Mouse (Mus musculus) G1E (cell line): ENCODE measurements around the gene Arl5c. TPM values are rescaled to one million over a fixed set of nuclear protein-coding genes. Genes with fewer than 3 reads are reported as not detected.

Experiments
- ATAC-seq: 2 replicates; pipeline ENCODE4 v1.8.0; 2016; ENCODE audit warnings: mild to moderate bottlenecking; ENCODE audit not compliant: insufficient number of reproducible peaks, poor library complexity, low FRiP score, severe bottlenecking; ENCODE audit errors: extremely low read depth
- DNase-seq: peaks from one replicate; pipeline ENCODE4 v3.0.0; 2012; ENCODE audit warnings: low spot score
- H3K27me3 ChIP-seq: 2 replicates; pipeline ENCODE4 v1.6.1; 2012; ENCODE audit warnings: mild to moderate bottlenecking, low read length, inconsistent platforms; ENCODE audit not compliant: insufficient read depth
- H3K36me3 ChIP-seq: replicated peaks from 2 replicates; pipeline ENCODE3; 2012; ENCODE audit warnings: mild to moderate bottlenecking, inconsistent platforms
- H3K4me1 ChIP-seq: 2 replicates; pipeline ENCODE4 v1.6.1; 2012; ENCODE audit warnings: low read depth, low read length, inconsistent platforms, mixed read lengths; ENCODE audit not compliant: insufficient read depth
- H3K4me3 ChIP-seq: 2 replicates; pipeline ENCODE4 v1.5.1; 2012; ENCODE audit warnings: low read depth, mild to moderate bottlenecking, inconsistent platforms, low read length, moderate library complexity, mixed read lengths
- H3K9me3 ChIP-seq: replicated peaks from 2 replicates; pipeline ENCODE4 v1.6.1; 2012; ENCODE audit warnings: inconsistent platforms
- CTCF ChIP-seq: IDR thresholded peaks from 2 replicates; pipeline ENCODE4 v1.5.1; 2012; ENCODE audit warnings: low read depth, low read length, inconsistent platforms, mixed read lengths
- GATA1 ChIP-seq: IDR thresholded peaks from 2 replicates; pipeline ENCODE4 v1.6.1; 2012; ENCODE audit warnings: borderline replicate concordance, low read length, inconsistent platforms, mixed read lengths
- GATA2 ChIP-seq: IDR thresholded peaks from 2 replicates; pipeline ENCODE4 v1.6.1; 2012; ENCODE audit warnings: low read depth, low read length, inconsistent platforms, borderline replicate concordance
- POLR2AphosphoS5 ChIP-seq: IDR thresholded peaks from 2 replicates; pipeline ENCODE4 v1.6.1; 2012; ENCODE audit warnings: low read depth, low read length, inconsistent platforms; ENCODE audit not compliant: insufficient replicate concordance
- TAL1 ChIP-seq: conservative IDR thresholded peaks from 2 replicates; pipeline ENCODE4 v1.6.1; 2012; ENCODE audit warnings: low read depth, low read length, inconsistent platforms, mixed read lengths
- polyA plus RNA-seq: library from polyadenylated mRNA; stranded (reverse); fragments of >175 nt; gene quantifications from 2 replicates; pipeline ENCODE4 v1.2.3, GENCODE M21; 2012
- total RNA-seq, 2 experiments: library from RNA; stranded (forward) in 1 of 2; stranded (reverse) in 1 of 2; fragments of 200-1000 nt in 1 of 2; fragments of >200 nt in 1 of 2; fragmentation: Nextera tagmentation in 1 of 2; gene quantifications; 2 replicates each; pipeline ENCODE4 v1.2.3; 2014 to 2017

Gene Arl5c
- total and polyA plus RNA-seq, 3 experiments = 0.44 TPM; not detected in 2

- no peak for DNase-seq
- peaks cover 3% of the 10 kb centered on the region; the same call in 1 of the 2 replicates for H3K4me1 ChIP-seq
- no peaks in the 10 kb centered on the region for H3K9me3 ChIP-seq
- H3K36me3 ChIP-seq = peaks cover 47% of the 10 kb centered on the region
- TF ChIP-seq CTCF (no peak), GATA2 (no peak), POLR2AphosphoS5 (no peak), TAL1 (no peak), GATA1 (no peak)
- ATAC-seq = no peak
- no peak overlapping the region for H3K4me3 ChIP-seq
- H3K27me3 ChIP-seq = peaks cover 23% of the 10 kb centered on the region; the same call in 1 of the 2 replicates
Observed at GRCm38 (mm10) chr11:97972434-97972833, 23.5 kb downstream of the Arl5c start.

GRCm38 (mm10) chr11:97971232-97971631 is 24.7 kb downstream of the Arl5c start:
- no peak for ATAC-seq
- H3K36me3 ChIP-seq = peaks cover 41% of the 10 kb centered on the region
- no peaks in the 10 kb centered on the region for H3K9me3 ChIP-seq
- peaks cover 5% of the 10 kb centered on the region; the same call in 1 of the 2 replicates for H3K4me1 ChIP-seq
- H3K4me3 ChIP-seq = no peak overlapping the region
- peaks cover 32% of the 10 kb centered on the region; the same call in 1 of the 2 replicates for H3K27me3 ChIP-seq
- DNase-seq = no peak
- TF ChIP-seq GATA2 = no peak
- no peak for TF ChIP-seq POLR2AphosphoS5
- no peak for TF ChIP-seq GATA1
- no peak for TF ChIP-seq CTCF
- TF ChIP-seq TAL1 = no peak

- ATAC-seq = no peak
- peaks cover 30% of the 10 kb centered on the region; the same call in 1 of the 2 replicates for H3K27me3 ChIP-seq
Observed at GRCm38 (mm10) chr11:97970771-97971170, 25.2 kb downstream of the Arl5c start.

GRCm38 (mm10) chr11:97968385-97968784 is 27.6 kb downstream of the Arl5c start:
- ATAC-seq = no peak
- TF ChIP-seq TAL1 (no peak), GATA2 (no peak), GATA1 (no peak), CTCF (no peak), POLR2AphosphoS5 (no peak)
- peaks cover 37% of the 10 kb centered on the region; the same call in 1 of the 2 replicates for H3K27me3 ChIP-seq
- no peak for DNase-seq
- peaks cover 5% of the 10 kb centered on the region; the same call in 1 of the 2 replicates for H3K4me1 ChIP-seq
- H3K36me3 ChIP-seq = peaks cover 23% of the 10 kb centered on the region
- no peak overlapping the region for H3K4me3 ChIP-seq
- H3K9me3 ChIP-seq = no peaks in the 10 kb centered on the region

More at GRCm38 (mm10) chr11:97970771-97971170, 25.2 kb downstream of the Arl5c start:
- Histone ChIP-seq H3K4me1 (peaks cover 5% of the 10 kb centered on the region; the same call in 1 of the 2 replicates), H3K9me3 (no peaks in the 10 kb centered on the region), H3K4me3 (no peak overlapping the region), H3K36me3 (peaks cover 38% of the 10 kb centered on the region)
- DNase-seq = no peak
- TF ChIP-seq CTCF (no peak), TAL1 (no peak), GATA2 (no peak), POLR2AphosphoS5 (no peak)

- ATAC-seq (no peak), DNase-seq (no peak)
- Histone ChIP-seq H3K27me3 (peaks cover 37% of the 10 kb centered on the region; the same call in 1 of the 2 replicates), H3K4me1 (peaks cover 8% of the 10 kb centered on the region), H3K36me3 (peaks cover 15% of the 10 kb centered on the region), H3K9me3 (no peaks in the 10 kb centered on the region), H3K4me3 (no peak overlapping the region)
- no peak for TF ChIP-seq POLR2AphosphoS5
- TF ChIP-seq CTCF = no peak
- no peak for TF ChIP-seq GATA2
- no peak for TF ChIP-seq GATA1
- TF ChIP-seq TAL1 = no peak
Observed at GRCm38 (mm10) chr11:97967114-97967513, 28.9 kb downstream of the Arl5c start.

- H3K4me1 ChIP-seq = peaks cover 25% of the 10 kb centered on the region
- ATAC-seq (no peak), DNase-seq (no peak)
- H3K9me3 ChIP-seq = no peaks in the 10 kb centered on the region
- H3K4me3 ChIP-seq = no peak overlapping the region
- H3K36me3 ChIP-seq = peaks cover 6% of the 10 kb centered on the region
- peaks cover 14% of the 10 kb centered on the region; the same call in 1 of the 2 replicates for H3K27me3 ChIP-seq
- no peak for TF ChIP-seq CTCF
- no peak for TF ChIP-seq TAL1
- TF ChIP-seq GATA2 = no peak
- no peak for TF ChIP-seq POLR2AphosphoS5
- TF ChIP-seq GATA1 = no peak
Observed at GRCm38 (mm10) chr11:97960907-97961306, 35.1 kb downstream of the Arl5c start.
